Mouse (Mus musculus): ENCODE measurements around the gene Gm16253.

Gene Gm16253

GRCm38 (mm10) chr3:96556651-96557635 lies 19.8 kb upstream of the Gm16253 start:
- no peak for DNase-seq (ENCODE audit: low read depth, low spot score)

- DNase-seq (ENCODE audit: low read depth, low spot score), result peak; percentile 81
Measured at GRCm38 (mm10) chr3:96557694-96558093, 19.1 kb upstream of the Gm16253 start, which contains the start of gene Txnip. Txnip (plus strand) TSS chr3:96557957.

- no peak for DNase-seq (ENCODE audit: low read depth, low spot score)
Measured at GRCm38 (mm10) chr3:96558159-96558558, 18.6 kb upstream of the Gm16253 start.

GRCm38 (mm10) chr3:96558668-96559196 lies 18.1 kb upstream of the Gm16253 start:
- no peak for DNase-seq (ENCODE audit: low read depth, low spot score)

GRCm38 (mm10) chr3:96559398-96559910 lies 17.3 kb upstream of the Gm16253 start:
- DNase-seq (ENCODE audit: low read depth, low spot score), result no peak

GRCm38 (mm10) chr3:96559911-96560850 lies 16.6 kb upstream of the Gm16253 start:
- no peak for DNase-seq (ENCODE audit: low read depth, low spot score)

- no peak for DNase-seq (ENCODE audit: low read depth, low spot score)
Measured at GRCm38 (mm10) chr3:96560881-96561668, 15.7 kb upstream of the Gm16253 start.

- no peak for DNase-seq (ENCODE audit: low read depth, low spot score)
Measured at GRCm38 (mm10) chr3:96561946-96562681, 14.7 kb upstream of the Gm16253 start.

GRCm38 (mm10) chr3:96563267-96563666 lies 13.5 kb upstream of the Gm16253 start:
- no peak for DNase-seq (ENCODE audit: low read depth, low spot score)

GRCm38 (mm10) chr3:96563911-96564632 lies 12.7 kb upstream of the Gm16253 start:
- no peak for DNase-seq (ENCODE audit: low read depth, low spot score)

GRCm38 (mm10) chr3:96564633-96565032 lies 12.2 kb upstream of the Gm16253 start:
- no peak for DNase-seq (ENCODE audit: low read depth, low spot score)

- no peak for DNase-seq (ENCODE audit: low read depth, low spot score)
Measured at GRCm38 (mm10) chr3:96565105-96565504, 11.7 kb upstream of the Gm16253 start.

GRCm38 (mm10) chr3:96566661-96567450 lies 9.9 kb upstream of the Gm16253 start:
- no peak for DNase-seq (ENCODE audit: low read depth, low spot score)

- no peak for DNase-seq (ENCODE audit: low read depth, low spot score)
Measured at GRCm38 (mm10) chr3:96568605-96569004, 8.2 kb upstream of the Gm16253 start.

GRCm38 (mm10) chr3:96569506-96569905 lies 7.3 kb upstream of the Gm16253 start:
- DNase-seq (ENCODE audit: low read depth, low spot score), result no peak

GRCm38 (mm10) chr3:96569966-96570605 lies 6.7 kb upstream of the Gm16253 start:
- DNase-seq (ENCODE audit: low read depth, low spot score), result no peak

- DNase-seq (ENCODE audit: low read depth, low spot score), result no peak
Measured at GRCm38 (mm10) chr3:96570643-96571042, 6.1 kb upstream of the Gm16253 start.

- no peak for DNase-seq (ENCODE audit: low read depth, low spot score)
Measured at GRCm38 (mm10) chr3:96571336-96571735, 5.4 kb upstream of the Gm16253 start.

All from retina, adult 2 months (tissue).